Mouse (Mus musculus): ENCODE measurements at regions not wholly inside any gene's neighbourhood (a gene's known extent, or its start where the extent isn't known, plus 50 kb on each side); places are given as distances from the start of the nearest gene placed in this dataset.
A peak's percentile ranks its signal among the peaks of the same experiment; 100 is the strongest.

GRCm38 (mm10) chr15:38351701-38352100 is 926.3 kb downstream of the 4930447A16Rik start:
- no peaks in the 10 kb centered on the region for H3K4me1 ChIP-seq (ENCODE audit: control insufficient read depth, insufficient read depth, insufficient read length, low read length)
- H3K4me3 ChIP-seq (ENCODE audit: insufficient read depth, low read depth, low read length), result no peak overlapping the region
- no peak overlapping the region for H3K27ac ChIP-seq (replicated peaks; ENCODE audit: low read depth, low read length)

- no peaks in the 10 kb centered on the region for H3K4me1 ChIP-seq (ENCODE audit: control insufficient read depth, insufficient read depth, insufficient read length, low read length)
- no peak overlapping the region for H3K4me3 ChIP-seq (ENCODE audit: insufficient read depth, low read depth, low read length)
- no peak overlapping the region for H3K27ac ChIP-seq (replicated peaks; ENCODE audit: low read depth, low read length)
Observed at GRCm38 (mm10) chr15:38353371-38353770, 928.0 kb downstream of the 4930447A16Rik start.

- Histone ChIP-seq H3K4me1 (ENCODE audit: control insufficient read depth, insufficient read depth, insufficient read length, low read length) (no peaks in the 10 kb centered on the region), H3K27ac (replicated peaks; ENCODE audit: low read depth, low read length) (no peak overlapping the region), H3K4me3 (ENCODE audit: insufficient read depth, low read depth, low read length) (no peak overlapping the region)
Observed at GRCm38 (mm10) chr15:38359053-38359452, 933.7 kb downstream of the 4930447A16Rik start.

DNA sequence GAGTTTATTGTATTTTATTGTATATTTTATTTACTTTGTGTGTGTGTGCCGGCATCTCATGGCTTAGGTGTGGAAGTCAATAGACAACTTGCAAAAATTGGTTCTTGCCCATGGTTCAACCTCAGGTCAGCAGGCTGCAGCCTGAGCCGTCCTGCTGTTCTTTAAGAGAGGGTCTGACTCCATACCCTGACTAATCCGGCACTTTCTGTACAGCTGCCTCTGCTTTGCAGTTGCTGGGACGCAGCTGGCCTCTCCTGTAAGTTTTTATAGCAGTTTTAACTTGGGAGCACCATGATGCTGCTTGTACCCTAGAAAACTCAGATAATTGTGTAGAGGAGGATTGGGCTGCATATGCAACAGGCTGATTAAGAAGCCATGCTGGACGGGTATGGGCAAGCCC is 938.2 kb downstream of the 4930447A16Rik start:
- H3K27ac ChIP-seq (replicated peaks; ENCODE audit: low read depth, low read length), result no peak overlapping the region
- no peaks in the 10 kb centered on the region for H3K4me1 ChIP-seq (ENCODE audit: control insufficient read depth, insufficient read depth, insufficient read length, low read length)
- H3K4me3 ChIP-seq (ENCODE audit: insufficient read depth, low read depth, low read length), result no peak overlapping the region

GRCm38 (mm10) chr15:38364014-38364413 is 938.7 kb downstream of the 4930447A16Rik start:
- Histone ChIP-seq H3K27ac (replicated peaks; ENCODE audit: low read depth, low read length) (no peak overlapping the region), H3K4me1 (ENCODE audit: control insufficient read depth, insufficient read depth, insufficient read length, low read length) (no peaks in the 10 kb centered on the region), H3K4me3 (ENCODE audit: insufficient read depth, low read depth, low read length) (no peak overlapping the region)

DNA sequence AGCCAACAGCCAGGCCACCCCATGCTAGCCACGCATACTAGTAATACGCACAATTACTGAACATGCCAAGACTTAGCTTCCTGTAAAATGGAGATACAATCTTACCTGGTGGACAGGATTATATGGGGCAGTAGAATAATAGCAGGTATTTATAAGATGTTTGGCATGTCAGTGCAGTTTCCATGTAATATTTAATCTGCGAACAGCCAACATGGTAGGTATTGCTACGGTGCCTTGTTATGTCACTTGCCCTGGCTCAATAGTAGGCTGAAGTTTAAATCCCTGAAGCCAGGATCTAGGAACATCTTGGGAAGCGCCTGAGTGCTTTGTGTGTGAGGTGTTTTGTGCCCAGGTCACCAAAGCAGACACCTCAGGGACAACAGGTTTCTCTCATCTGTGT is 942.3 kb downstream of the 4930447A16Rik start:
- H3K4me1 ChIP-seq (ENCODE audit: control insufficient read depth, insufficient read depth, insufficient read length, low read length), result no peaks in the 10 kb centered on the region
- H3K27ac ChIP-seq (replicated peaks; ENCODE audit: low read depth, low read length), result no peak overlapping the region
- no peak overlapping the region for H3K4me3 ChIP-seq (ENCODE audit: insufficient read depth, low read depth, low read length)

GRCm38 (mm10) chr15:38368291-38368690 is 942.9 kb downstream of the 4930447A16Rik start:
- Histone ChIP-seq H3K4me3 (ENCODE audit: insufficient read depth, low read depth, low read length) (no peak overlapping the region), H3K27ac (replicated peaks; ENCODE audit: low read depth, low read length) (no peak overlapping the region), H3K4me1 (ENCODE audit: control insufficient read depth, insufficient read depth, insufficient read length, low read length) (no peaks in the 10 kb centered on the region; the same call in 1 of the 2 replicates)

- Histone ChIP-seq H3K27ac (replicated peaks; ENCODE audit: low read depth, low read length) (no peak overlapping the region), H3K4me1 (ENCODE audit: control insufficient read depth, insufficient read depth, insufficient read length, low read length) (peaks cover 12% of the 10 kb centered on the region), H3K4me3 (ENCODE audit: insufficient read depth, low read depth, low read length) (no peak overlapping the region)
Observed at GRCm38 (mm10) chr15:38371404-38372090, 946.2 kb downstream of the 4930447A16Rik start.

DNA sequence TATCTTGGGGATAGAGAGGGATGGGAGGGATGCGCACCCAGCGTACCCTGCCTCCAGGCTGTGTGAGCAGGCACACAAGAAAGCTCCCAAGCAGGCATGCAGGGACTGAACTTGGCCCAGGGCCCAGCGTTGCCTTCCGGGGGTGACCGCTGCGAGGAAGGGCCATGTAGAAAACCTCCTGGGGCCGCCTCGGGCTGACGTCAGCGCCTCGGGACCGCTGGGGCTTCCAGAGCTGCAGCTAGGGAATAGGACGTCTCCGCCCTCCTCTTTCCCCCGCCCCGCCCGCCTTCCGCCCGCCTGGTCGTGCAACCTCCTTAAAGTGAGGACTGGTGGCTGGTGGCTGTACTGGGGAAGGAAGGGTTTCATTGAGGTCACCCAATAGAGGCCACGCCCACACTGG is 948.4 kb downstream of the 4930447A16Rik start:
- peaks cover 27% of the 10 kb centered on the region for H3K4me1 ChIP-seq (ENCODE audit: control insufficient read depth, insufficient read depth, insufficient read length, low read length)
- H3K27ac ChIP-seq (replicated peaks; ENCODE audit: low read depth, low read length), result peak overlapping the region; percentile 94
- H3K4me3 ChIP-seq (ENCODE audit: insufficient read depth, low read depth, low read length), result peak overlapping the region; percentile 21

DNA sequence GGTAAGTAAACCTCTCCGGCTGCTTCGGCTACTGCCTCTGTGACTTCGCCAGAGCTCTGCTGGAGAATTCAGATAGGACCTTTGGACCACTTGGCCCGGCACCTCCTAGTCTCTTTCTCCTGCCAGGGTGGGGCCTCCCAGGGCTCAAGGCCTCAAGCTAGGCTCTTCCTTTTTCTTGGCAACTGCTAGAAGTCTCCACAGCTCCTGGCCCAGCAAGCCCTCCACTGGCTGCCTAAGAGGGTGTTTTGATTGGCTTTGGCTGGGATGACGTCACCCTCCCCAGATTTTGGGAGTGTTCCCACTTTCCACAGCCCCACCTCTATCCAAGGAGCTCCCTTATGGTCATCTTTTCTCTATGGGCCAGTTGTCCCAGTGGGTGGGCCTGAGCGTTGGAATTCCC is 949.4 kb downstream of the 4930447A16Rik start:
- H3K27ac ChIP-seq (replicated peaks; ENCODE audit: low read depth, low read length), result peak overlapping the region; percentile 94
- no peak overlapping the region for H3K4me3 ChIP-seq (ENCODE audit: insufficient read depth, low read depth, low read length)

DNA sequence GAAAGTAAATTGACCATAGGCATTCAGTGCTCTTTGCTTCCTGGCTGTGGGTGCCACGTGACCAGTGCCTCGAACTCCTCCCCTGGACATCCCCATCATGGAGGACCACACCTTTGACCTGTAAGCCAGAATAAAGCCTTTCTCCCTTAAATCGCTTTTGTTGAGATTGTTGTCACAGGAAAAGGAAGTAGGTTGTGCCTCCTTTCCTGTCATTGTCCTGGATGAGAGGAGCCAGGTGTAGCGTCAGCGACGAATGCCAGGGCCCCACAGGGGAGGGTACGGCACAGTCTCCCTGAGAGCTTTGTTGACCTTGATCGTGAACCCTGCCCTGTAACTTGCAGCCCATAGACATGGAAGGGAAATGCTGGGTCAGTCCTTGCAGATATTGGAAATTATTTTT is 952.8 kb downstream of the 4930447A16Rik start:
- H3K4me1 ChIP-seq (ENCODE audit: control insufficient read depth, insufficient read depth, insufficient read length, low read length), result peaks cover 43% of the 10 kb centered on the region
- H3K27ac ChIP-seq (replicated peaks; ENCODE audit: low read depth, low read length), result peak overlapping the region; percentile 95
- no peak overlapping the region for H3K4me3 ChIP-seq (ENCODE audit: insufficient read depth, low read depth, low read length)

More for the DNA sequence above, 949.4 kb downstream of the 4930447A16Rik start:
- H3K4me1 ChIP-seq (ENCODE audit: control insufficient read depth, insufficient read depth, insufficient read length, low read length), result peaks cover 29% of the 10 kb centered on the region

GRCm38 (mm10) chr15:38387617-38388016 is 962.3 kb downstream of the 4930447A16Rik start:
- Histone ChIP-seq H3K27ac (replicated peaks; ENCODE audit: low read depth, low read length) (no peak overlapping the region), H3K4me3 (ENCODE audit: insufficient read depth, low read depth, low read length) (no peak overlapping the region), H3K4me1 (ENCODE audit: control insufficient read depth, insufficient read depth, insufficient read length, low read length) (peaks cover 15% of the 10 kb centered on the region)

- Histone ChIP-seq H3K27ac (replicated peaks; ENCODE audit: low read depth, low read length) (no peak overlapping the region), H3K4me3 (ENCODE audit: insufficient read depth, low read depth, low read length) (no peak overlapping the region), H3K4me1 (ENCODE audit: control insufficient read depth, insufficient read depth, insufficient read length, low read length) (peaks cover 13% of the 10 kb centered on the region)
Observed at GRCm38 (mm10) chr15:38388436-38388835, 963.1 kb downstream of the 4930447A16Rik start.

DNA sequence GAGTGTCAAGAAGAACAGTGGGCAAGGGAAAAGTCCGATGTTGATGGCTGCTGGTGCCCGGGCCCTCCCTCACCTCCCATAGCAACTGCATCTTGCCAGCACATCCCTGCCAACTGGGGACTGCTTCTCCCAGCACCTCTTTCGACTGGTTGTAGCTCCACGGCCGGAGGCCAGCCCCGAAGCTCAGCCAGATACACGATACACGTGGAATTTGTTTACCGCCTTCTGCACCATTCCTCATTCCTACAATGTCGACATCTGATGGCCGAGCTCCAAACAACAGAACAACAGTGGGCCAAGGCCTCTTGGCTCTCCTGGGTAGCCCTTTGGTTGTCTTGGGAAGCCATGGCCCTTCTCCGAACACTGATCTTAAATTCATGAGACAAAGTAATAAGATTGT is 965.1 kb downstream of the 4930447A16Rik start:
- Histone ChIP-seq H3K27ac (replicated peaks; ENCODE audit: low read depth, low read length) (no peak overlapping the region), H3K4me1 (ENCODE audit: control insufficient read depth, insufficient read depth, insufficient read length, low read length) (peaks cover 12% of the 10 kb centered on the region), H3K4me3 (ENCODE audit: insufficient read depth, low read depth, low read length) (no peak overlapping the region)

DNA sequence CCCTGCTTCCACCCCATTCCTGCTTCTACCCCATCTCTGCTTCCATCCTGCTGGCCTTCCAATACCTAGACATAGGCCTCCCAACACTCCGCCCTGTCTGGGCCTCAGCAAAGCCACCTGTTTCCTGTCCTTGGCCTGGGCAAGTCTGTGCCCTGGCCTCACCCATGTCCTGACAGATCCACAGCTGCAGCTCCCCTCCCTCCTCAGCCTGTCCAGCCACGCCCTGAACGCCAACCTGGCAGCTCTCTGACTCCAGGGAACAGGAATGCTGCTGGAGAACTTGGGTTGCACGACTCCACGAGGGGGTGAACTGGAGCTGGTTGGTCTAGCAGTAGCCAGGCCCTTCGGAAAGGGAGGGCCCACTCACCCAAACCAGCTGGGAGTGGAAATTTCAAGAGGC is 966.1 kb downstream of the 4930447A16Rik start:
- Histone ChIP-seq H3K4me1 (ENCODE audit: control insufficient read depth, insufficient read depth, insufficient read length, low read length) (peaks cover 15% of the 10 kb centered on the region), H3K27ac (replicated peaks; ENCODE audit: low read depth, low read length) (peak overlapping the region; percentile 57), H3K4me3 (ENCODE audit: insufficient read depth, low read depth, low read length) (no peak overlapping the region)

DNA sequence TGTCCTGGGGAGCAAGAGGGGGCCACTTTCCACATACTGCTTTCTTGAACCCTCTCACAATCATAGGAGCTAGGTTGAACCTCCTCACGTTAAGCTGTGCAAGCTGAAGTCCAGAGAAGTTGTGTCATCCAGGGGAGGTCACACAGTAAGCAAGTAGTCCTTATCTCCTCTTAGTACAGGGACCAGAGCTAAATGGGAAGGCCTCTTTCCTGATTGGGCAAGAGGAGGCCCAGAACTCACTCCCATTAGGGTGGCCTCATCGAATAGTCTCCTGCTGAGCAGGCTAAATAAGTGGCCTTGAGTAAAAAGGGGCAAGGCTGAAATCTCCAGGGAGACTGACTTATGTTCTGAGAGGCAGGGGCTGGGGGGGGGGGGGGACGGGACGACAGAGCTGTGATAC is 966.5 kb downstream of the 4930447A16Rik start:
- peak overlapping the region; percentile 57 for H3K27ac ChIP-seq (replicated peaks; ENCODE audit: low read depth, low read length)
- peaks cover 15% of the 10 kb centered on the region for H3K4me1 ChIP-seq (ENCODE audit: control insufficient read depth, insufficient read depth, insufficient read length, low read length)
- no peak overlapping the region for H3K4me3 ChIP-seq (ENCODE audit: insufficient read depth, low read depth, low read length)
